Mouse (Mus musculus): ENCODE measurements at regions not wholly inside any gene's neighbourhood (a gene's known extent, or its start where the extent isn't known, plus 50 kb on each side); places are given as distances from the start of the nearest gene placed in this dataset.

GRCm38 (mm10) chr5:51794097-51794496 is 226.6 kb upstream of the Ppargc1a start:
- no peaks in the 10 kb centered on the region for H3K9me3 ChIP-seq (ENCODE audit: low read length)

GRCm38 (mm10) chr5:51792950-51793349 is 225.4 kb upstream of the Ppargc1a start:
- ATAC-seq (no peak), DNase-seq (no peak)
- no peak for TF ChIP-seq EP300 (IDR thresholded peaks at IDR 0.05; ENCODE audit: low read depth)
- no peak for TF ChIP-seq CTCF (IDR thresholded peaks at IDR 0.05; ENCODE audit: low read depth)
- Histone ChIP-seq H3K27me3 (ENCODE audit: insufficient read depth, low read length) (no peaks in the 10 kb centered on the region), H3K27ac (ENCODE audit: low read depth) (no peak overlapping the region), H3K4me1 (ENCODE audit: insufficient read depth) (no peaks in the 10 kb centered on the region), H3K9ac (replicated peaks) (no peak overlapping the region), H3K36me3 (replicated peaks; ENCODE audit: insufficient read depth, low read length) (no peaks in the 10 kb centered on the region), H3K4me3 (ENCODE audit: low read depth, low read length) (no peak overlapping the region), H3K4me2 (ENCODE audit: low read depth, low read length) (no peak overlapping the region), H3K9me3 (ENCODE audit: low read length) (no peaks in the 10 kb centered on the region)
- 50% methylated on average over 2 of the region's 2 CpGs for WGBS (ENCODE audit: insufficient replicate concordance)

More at GRCm38 (mm10) chr5:51794097-51794496, 226.6 kb upstream of the Ppargc1a start:
- Histone ChIP-seq H3K4me3 (ENCODE audit: low read depth, low read length) (no peak overlapping the region), H3K36me3 (replicated peaks; ENCODE audit: insufficient read depth, low read length) (no peaks in the 10 kb centered on the region), H3K27me3 (ENCODE audit: insufficient read depth, low read length) (no peaks in the 10 kb centered on the region), H3K4me2 (ENCODE audit: low read depth, low read length) (no peak overlapping the region), H3K4me1 (ENCODE audit: insufficient read depth) (peaks cover 2% of the 10 kb centered on the region; the same call in 1 of the 2 replicates), H3K27ac (ENCODE audit: low read depth) (no peak overlapping the region), H3K9ac (replicated peaks) (no peak overlapping the region)
- no peak for TF ChIP-seq CTCF (IDR thresholded peaks at IDR 0.05; ENCODE audit: low read depth)
- TF ChIP-seq EP300 (IDR thresholded peaks at IDR 0.05; ENCODE audit: low read depth): no peak
- ATAC-seq: no peak
- DNase-seq: no peak
- WGBS (ENCODE audit: insufficient replicate concordance): 44% methylated on average over 6 of the region's 6 CpGs

- H3K27me3 ChIP-seq (ENCODE audit: insufficient read depth, low read length): no peaks in the 10 kb centered on the region
- no peak overlapping the region for H3K4me3 ChIP-seq (ENCODE audit: low read depth, low read length)
- no peak overlapping the region for H3K27ac ChIP-seq (ENCODE audit: low read depth)
- no peaks in the 10 kb centered on the region for H3K4me1 ChIP-seq (ENCODE audit: insufficient read depth)
- H3K9me3 ChIP-seq (ENCODE audit: low read length): no peaks in the 10 kb centered on the region
- H3K4me2 ChIP-seq (ENCODE audit: low read depth, low read length): no peak overlapping the region
- 80% methylated on average over 6 of the region's 6 CpGs for WGBS (ENCODE audit: insufficient replicate concordance)
- DNase-seq (no peak), ATAC-seq (no peak)
- no peak overlapping the region for H3K9ac ChIP-seq (replicated peaks)
- H3K36me3 ChIP-seq (replicated peaks; ENCODE audit: insufficient read depth, low read length): no peaks in the 10 kb centered on the region
- TF ChIP-seq EP300 (IDR thresholded peaks at IDR 0.05; ENCODE audit: low read depth) (no peak), CTCF (IDR thresholded peaks at IDR 0.05; ENCODE audit: low read depth) (no peak)
Observed at GRCm38 (mm10) chr5:51788768-51789167, 221.2 kb upstream of the Ppargc1a start.

- Histone ChIP-seq H3K36me3 (replicated peaks; ENCODE audit: insufficient read depth, low read length) (no peaks in the 10 kb centered on the region), H3K27me3 (ENCODE audit: insufficient read depth, low read length) (no peaks in the 10 kb centered on the region), H3K9me3 (ENCODE audit: low read length) (no peaks in the 10 kb centered on the region), H3K27ac (ENCODE audit: low read depth) (no peak overlapping the region), H3K4me3 (ENCODE audit: low read depth, low read length) (no peak overlapping the region), H3K9ac (replicated peaks) (no peak overlapping the region), H3K4me2 (ENCODE audit: low read depth, low read length) (no peak overlapping the region), H3K4me1 (ENCODE audit: insufficient read depth) (no peaks in the 10 kb centered on the region)
- ATAC-seq: no peak
- no peak for TF ChIP-seq CTCF (IDR thresholded peaks at IDR 0.05; ENCODE audit: low read depth)
- TF ChIP-seq EP300 (IDR thresholded peaks at IDR 0.05; ENCODE audit: low read depth): no peak
- 74% methylated on average over 5 of the region's 5 CpGs for WGBS (ENCODE audit: insufficient replicate concordance)
- DNase-seq: no peak
Observed at GRCm38 (mm10) chr5:51783523-51783922, 216.0 kb upstream of the Ppargc1a start.

- no peak overlapping the region for H3K27ac ChIP-seq (ENCODE audit: low read depth)
- no peaks in the 10 kb centered on the region for H3K27me3 ChIP-seq (ENCODE audit: insufficient read depth, low read length)
- H3K4me3 ChIP-seq (ENCODE audit: low read depth, low read length): no peak overlapping the region
- TF ChIP-seq CTCF (IDR thresholded peaks at IDR 0.05; ENCODE audit: low read depth): no peak
- no peaks in the 10 kb centered on the region for H3K36me3 ChIP-seq (replicated peaks; ENCODE audit: insufficient read depth, low read length)
- DNase-seq: no peak
- no peak for ATAC-seq
- H3K4me2 ChIP-seq (ENCODE audit: low read depth, low read length): no peak overlapping the region
- WGBS (ENCODE audit: insufficient replicate concordance): 76% methylated on average over 9 of the region's 9 CpGs
- no peak overlapping the region for H3K9ac ChIP-seq (replicated peaks)
- H3K9me3 ChIP-seq (ENCODE audit: low read length): no peaks in the 10 kb centered on the region
- H3K4me1 ChIP-seq (ENCODE audit: insufficient read depth): no peaks in the 10 kb centered on the region
Observed at GRCm38 (mm10) chr5:51783099-51783498, 215.6 kb upstream of the Ppargc1a start.

- no peaks in the 10 kb centered on the region for H3K9me3 ChIP-seq (ENCODE audit: low read length)
- H3K27ac ChIP-seq (ENCODE audit: low read depth): no peak overlapping the region
- H3K4me1 ChIP-seq (ENCODE audit: insufficient read depth): no peaks in the 10 kb centered on the region
- no peaks in the 10 kb centered on the region for H3K36me3 ChIP-seq (replicated peaks; ENCODE audit: insufficient read depth, low read length)
- H3K4me3 ChIP-seq (ENCODE audit: low read depth, low read length): no peak overlapping the region
- TF ChIP-seq EP300 (IDR thresholded peaks at IDR 0.05; ENCODE audit: low read depth) (no peak), CTCF (IDR thresholded peaks at IDR 0.05; ENCODE audit: low read depth) (no peak)
- no peaks in the 10 kb centered on the region for H3K27me3 ChIP-seq (ENCODE audit: insufficient read depth, low read length)
- ATAC-seq (no peak), DNase-seq (no peak)
- H3K4me2 ChIP-seq (ENCODE audit: low read depth, low read length): no peak overlapping the region
- H3K9ac ChIP-seq (replicated peaks): no peak overlapping the region
- WGBS (ENCODE audit: insufficient replicate concordance): 81% methylated on average over 9 of the region's 9 CpGs
Observed at GRCm38 (mm10) chr5:51775502-51776145, 208.1 kb upstream of the Ppargc1a start.
